Mouse (Mus musculus): ENCODE data around the gene Treml1. TPM values are rescaled to one million over a fixed set of nuclear protein-coding genes. Genes with fewer than 3 reads are reported as not detected.
A peak's percentile ranks its signal among the peaks of the same experiment; 100 is the strongest.

The Treml1 gene
- polyA plus RNA-seq, 1 experiment from 2014 or later: 36.3 TPM

- no peaks in the 10 kb centered on the region for H3K36me3 ChIP-seq (ENCODE audit: control insufficient read depth, insufficient read depth, low read length)
- no peak overlapping the region; the same call in 1 of the 2 replicates for H3K9ac ChIP-seq (ENCODE audit: low read depth, low read length)
- peaks cover 35% of the 10 kb centered on the region for H3K4me1 ChIP-seq (replicated peaks; ENCODE audit: control insufficient read depth, insufficient read depth, low read length)
- no peaks in the 10 kb centered on the region for H3K27me3 ChIP-seq (replicated peaks; ENCODE audit: control insufficient read depth, insufficient read depth, low read length)
- H3K4me2 ChIP-seq: peak overlapping the region; percentile 24; the same call in 1 of the 2 replicates
- H3K9me3 ChIP-seq (ENCODE audit: control insufficient read depth, low read length): no peaks in the 10 kb centered on the region
- no peak overlapping the region for H3K27ac ChIP-seq (ENCODE audit: low read depth, low read length)
- ATAC-seq (replicated peaks; ENCODE audit: low FRiP score) (peak; percentile 37), DNase-seq (ENCODE audit: low spot score) (no peak)
- no peak overlapping the region for H3K4me3 ChIP-seq (ENCODE audit: low read depth, low read length)
- 51% methylated on average over 6 of the region's 6 CpGs for WGBS
These were observed 3.8 kb downstream of the Treml1 start for GRCm38 (mm10) chr17:48363421-48363965.

- no peak for ATAC-seq (replicated peaks; ENCODE audit: low FRiP score)
- no peak overlapping the region for H3K4me3 ChIP-seq (ENCODE audit: low read depth, low read length)
These were observed 5.9 kb downstream of the Treml1 start for GRCm38 (mm10) chr17:48365511-48366155.

GRCm38 (mm10) chr17:48366806-48367205 lies 7.1 kb downstream of the Treml1 start:
- Histone ChIP-seq H3K36me3 (ENCODE audit: control insufficient read depth, insufficient read depth, low read length) (no peaks in the 10 kb centered on the region), H3K9ac (ENCODE audit: low read depth, low read length) (no peak overlapping the region), H3K4me3 (ENCODE audit: low read depth, low read length) (no peak overlapping the region), H3K4me1 (replicated peaks; ENCODE audit: control insufficient read depth, insufficient read depth, low read length) (peaks cover 24% of the 10 kb centered on the region), H3K9me3 (ENCODE audit: control insufficient read depth, low read length) (no peaks in the 10 kb centered on the region), H3K27ac (ENCODE audit: low read depth, low read length) (no peak overlapping the region), H3K27me3 (replicated peaks; ENCODE audit: control insufficient read depth, insufficient read depth, low read length) (no peaks in the 10 kb centered on the region), H3K4me2 (no peak overlapping the region)
- 84% methylated on average over 5 of the region's 5 CpGs for WGBS
- no peak for ATAC-seq (replicated peaks; ENCODE audit: low FRiP score)
- DNase-seq (ENCODE audit: low spot score): no peak

More at GRCm38 (mm10) chr17:48365511-48366155, 5.9 kb downstream of the Treml1 start:
- Histone ChIP-seq H3K9me3 (ENCODE audit: control insufficient read depth, low read length) (no peaks in the 10 kb centered on the region), H3K4me2 (no peak overlapping the region), H3K4me1 (replicated peaks; ENCODE audit: control insufficient read depth, insufficient read depth, low read length) (peaks cover 28% of the 10 kb centered on the region), H3K27ac (ENCODE audit: low read depth, low read length) (no peak overlapping the region), H3K27me3 (replicated peaks; ENCODE audit: control insufficient read depth, insufficient read depth, low read length) (no peaks in the 10 kb centered on the region), H3K9ac (ENCODE audit: low read depth, low read length) (no peak overlapping the region), H3K36me3 (ENCODE audit: control insufficient read depth, insufficient read depth, low read length) (no peaks in the 10 kb centered on the region)
- 85% methylated on average over 9 of the region's 9 CpGs for WGBS
- no peak for DNase-seq (ENCODE audit: low spot score)

- H3K4me2 ChIP-seq: no peak overlapping the region
- no peaks in the 10 kb centered on the region for H3K4me1 ChIP-seq (replicated peaks; ENCODE audit: control insufficient read depth, insufficient read depth, low read length)
- DNase-seq (ENCODE audit: low spot score): no peak
- no peak overlapping the region for H3K4me3 ChIP-seq (ENCODE audit: low read depth, low read length)
- ATAC-seq (replicated peaks; ENCODE audit: low FRiP score): no peak
- H3K36me3 ChIP-seq (ENCODE audit: control insufficient read depth, insufficient read depth, low read length): no peaks in the 10 kb centered on the region
- H3K27me3 ChIP-seq (replicated peaks; ENCODE audit: control insufficient read depth, insufficient read depth, low read length): no peaks in the 10 kb centered on the region
- H3K9me3 ChIP-seq (ENCODE audit: control insufficient read depth, low read length): no peaks in the 10 kb centered on the region
- H3K9ac ChIP-seq (ENCODE audit: low read depth, low read length): no peak overlapping the region
- no peak overlapping the region for H3K27ac ChIP-seq (ENCODE audit: low read depth, low read length)
These were observed 11.9 kb downstream of the Treml1 start for GRCm38 (mm10) chr17:48371621-48372020.

GRCm38 (mm10) chr17:48372987-48373386 lies 13.3 kb downstream of the Treml1 start:
- no peaks in the 10 kb centered on the region for H3K9me3 ChIP-seq (ENCODE audit: control insufficient read depth, low read length)
- 87% methylated on average over 8 of the region's 8 CpGs for WGBS
- DNase-seq (ENCODE audit: low spot score): no peak
- no peak overlapping the region for H3K27ac ChIP-seq (ENCODE audit: low read depth, low read length)
- no peaks in the 10 kb centered on the region for H3K27me3 ChIP-seq (replicated peaks; ENCODE audit: control insufficient read depth, insufficient read depth, low read length)
- H3K9ac ChIP-seq (ENCODE audit: low read depth, low read length): no peak overlapping the region
- no peak overlapping the region for H3K4me3 ChIP-seq (ENCODE audit: low read depth, low read length)
- H3K4me1 ChIP-seq (replicated peaks; ENCODE audit: control insufficient read depth, insufficient read depth, low read length): no peaks in the 10 kb centered on the region
- no peak for ATAC-seq (replicated peaks; ENCODE audit: low FRiP score)
- H3K36me3 ChIP-seq (ENCODE audit: control insufficient read depth, insufficient read depth, low read length): no peaks in the 10 kb centered on the region
- no peak overlapping the region for H3K4me2 ChIP-seq

- H3K4me3 ChIP-seq (ENCODE audit: low read depth, low read length): no peak overlapping the region
- H3K9ac ChIP-seq (ENCODE audit: low read depth, low read length): no peak overlapping the region
- ATAC-seq (replicated peaks; ENCODE audit: low FRiP score) (no peak), DNase-seq (ENCODE audit: low spot score) (no peak)
- H3K4me2 ChIP-seq: no peak overlapping the region
- H3K27ac ChIP-seq (ENCODE audit: low read depth, low read length): no peak overlapping the region
- 83% methylated on average over 1 of the region's 1 CpGs for WGBS
- H3K27me3 ChIP-seq (replicated peaks; ENCODE audit: control insufficient read depth, insufficient read depth, low read length): no peaks in the 10 kb centered on the region
- no peaks in the 10 kb centered on the region for H3K4me1 ChIP-seq (replicated peaks; ENCODE audit: control insufficient read depth, insufficient read depth, low read length)
- no peaks in the 10 kb centered on the region for H3K36me3 ChIP-seq (ENCODE audit: control insufficient read depth, insufficient read depth, low read length)
- H3K9me3 ChIP-seq (ENCODE audit: control insufficient read depth, low read length): no peaks in the 10 kb centered on the region
These were observed 16.4 kb downstream of the Treml1 start for GRCm38 (mm10) chr17:48376102-48376501.

GRCm38 (mm10) chr17:48379050-48379449 lies 19.3 kb downstream of the Treml1 start:
- no peak overlapping the region for H3K4me2 ChIP-seq
- no peak overlapping the region for H3K4me3 ChIP-seq (ENCODE audit: low read depth, low read length)
- no peaks in the 10 kb centered on the region for H3K27me3 ChIP-seq (replicated peaks; ENCODE audit: control insufficient read depth, insufficient read depth, low read length)
- no peaks in the 10 kb centered on the region for H3K36me3 ChIP-seq (ENCODE audit: control insufficient read depth, insufficient read depth, low read length)
- DNase-seq (ENCODE audit: low spot score) (no peak), ATAC-seq (replicated peaks; ENCODE audit: low FRiP score) (no peak)
- no peaks in the 10 kb centered on the region for H3K9me3 ChIP-seq (ENCODE audit: control insufficient read depth, low read length)
- H3K27ac ChIP-seq (ENCODE audit: low read depth, low read length): no peak overlapping the region
- H3K9ac ChIP-seq (ENCODE audit: low read depth, low read length): no peak overlapping the region
- no peaks in the 10 kb centered on the region for H3K4me1 ChIP-seq (replicated peaks; ENCODE audit: control insufficient read depth, insufficient read depth, low read length)

GRCm38 (mm10) chr17:48385786-48386461 lies 26.2 kb downstream of the Treml1 start:
- peaks cover 36% of the 10 kb centered on the region for H3K36me3 ChIP-seq (ENCODE audit: control insufficient read depth, insufficient read depth, low read length)
- 34% methylated on average over 2 of the region's 2 CpGs for WGBS
- H3K9me3 ChIP-seq (ENCODE audit: control insufficient read depth, low read length): no peaks in the 10 kb centered on the region
- no peak for DNase-seq (ENCODE audit: low spot score)
- H3K27ac ChIP-seq (ENCODE audit: low read depth, low read length): no peak overlapping the region
- peak; percentile 47; the same call in 1 of the 2 replicates for ATAC-seq (replicated peaks; ENCODE audit: low FRiP score)
- H3K9ac ChIP-seq (ENCODE audit: low read depth, low read length): no peak overlapping the region
- H3K4me2 ChIP-seq: no peak overlapping the region
- no peak overlapping the region for H3K4me3 ChIP-seq (ENCODE audit: low read depth, low read length)
- 0 out of 2 replicates have a peak, but pooled peaks cover 4% of the 10 kb centered on the region for H3K4me1 ChIP-seq (replicated peaks; ENCODE audit: control insufficient read depth, insufficient read depth, low read length)
- H3K27me3 ChIP-seq (replicated peaks; ENCODE audit: control insufficient read depth, insufficient read depth, low read length): no peaks in the 10 kb centered on the region

All from liver, embryonic 11.5 days (tissue).